Mouse (Mus musculus) ovary, postnatal 14 days (tissue): ENCODE results near the gene Calhm3.
"Not testable (repeated sequence)": the region's sequence is repeated elsewhere in the genome, so short reads cannot be mapped to it uniquely, and the experiment has no call there.

ENCODE experiments used
- DNase-seq: peaks from one replicate; pipeline ENCODE4 v3.0.0; 2022; ENCODE audit warnings: low spot score

The Calhm3 gene

GRCm38 (mm10) chr19:47167617-47168214, 10.2 kb upstream of the Calhm3 start:
- no peak for DNase-seq

DNA sequence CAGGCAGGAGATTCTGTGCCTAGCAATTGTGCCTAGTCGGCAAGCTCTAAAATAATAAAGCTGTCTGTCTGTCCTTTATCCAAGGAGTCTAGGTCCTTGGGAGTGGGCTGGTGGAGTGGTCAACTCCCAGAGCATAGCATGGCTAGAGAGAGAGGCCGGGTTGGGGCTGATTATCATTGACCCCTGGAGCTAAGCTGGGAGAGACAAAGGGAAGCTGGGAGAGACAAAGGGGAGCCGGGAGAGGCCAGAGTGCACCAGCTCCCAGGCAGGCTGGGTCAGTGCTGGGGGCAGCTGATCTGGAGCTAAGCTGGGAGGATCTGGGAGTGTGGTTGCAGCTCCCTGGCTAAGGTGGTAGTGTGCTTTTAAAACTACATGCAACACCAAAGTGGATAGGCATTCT, 9.2 kb upstream of the Calhm3 start:
- no peak for DNase-seq

- no peak for DNase-seq
These were observed 5.7 kb upstream of the Calhm3 start for GRCm38 (mm10) chr19:47163176-47163744.

DNA sequence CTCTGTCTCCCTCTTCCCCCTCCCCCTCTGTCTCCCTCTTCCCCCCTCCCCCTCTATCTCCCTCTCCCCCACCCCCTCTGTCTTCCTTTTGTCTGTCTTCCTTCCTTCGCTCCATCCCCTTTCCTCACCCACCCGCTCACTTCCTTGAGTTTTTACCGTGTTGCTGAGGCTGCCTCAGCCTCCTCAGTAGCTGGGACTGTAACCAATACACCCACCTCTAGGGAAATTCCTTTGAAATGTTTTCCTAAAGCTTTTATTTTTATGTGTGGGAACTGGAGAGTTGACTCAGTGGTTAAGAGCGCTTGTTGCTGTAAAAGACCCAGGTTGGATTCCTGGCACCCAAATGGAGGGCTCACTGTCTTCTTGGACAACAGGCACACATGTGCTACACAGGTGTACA, 4.1 kb upstream of the Calhm3 start:
- DNase-seq = no peak

GRCm38 (mm10) chr19:47153767-47154166, 3.8 kb downstream of the Calhm3 start:
- DNase-seq = no peak

- DNase-seq = no peak
These were observed 5.5 kb downstream of the Calhm3 start for GRCm38 (mm10) chr19:47152062-47152369.

DNA sequence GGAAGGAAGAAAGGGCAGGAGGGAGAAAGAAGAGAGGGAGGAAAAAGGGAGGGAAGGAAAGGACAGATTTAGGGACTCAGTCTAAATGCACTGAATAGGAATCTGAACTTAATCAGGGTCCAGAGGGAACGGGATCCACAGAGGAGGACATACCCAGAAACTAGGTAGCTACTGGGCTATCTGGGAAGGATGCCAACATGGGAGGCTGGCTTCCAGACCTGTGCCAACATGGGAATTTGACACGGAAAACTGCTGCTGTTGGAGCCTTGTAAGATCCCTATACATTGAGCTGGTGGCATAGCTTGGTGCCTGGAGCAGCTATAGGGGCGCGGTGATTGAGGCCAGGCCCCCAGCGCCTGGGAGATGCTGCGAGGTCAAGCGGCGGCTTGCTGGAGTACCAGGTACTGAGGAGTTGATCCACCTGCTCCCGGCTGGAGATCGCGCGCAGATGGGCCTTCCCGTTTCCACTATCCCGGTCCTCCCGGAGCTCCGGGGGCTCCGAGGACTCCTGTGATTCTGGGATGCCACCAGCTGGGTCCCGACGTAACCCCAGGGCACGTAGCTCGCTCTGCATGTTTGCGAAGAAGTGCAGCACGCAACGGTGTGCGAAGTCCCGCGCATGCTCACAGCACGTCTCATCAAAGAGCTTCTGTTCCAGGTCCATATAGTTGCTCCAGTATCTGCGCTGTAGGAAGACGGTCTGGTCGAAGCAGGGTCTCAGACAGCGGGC, 6.1 kb downstream of the Calhm3 start:
- DNase-seq = no peak

GRCm38 (mm10) chr19:47149854-47150253, 7.7 kb downstream of the Calhm3 start:
- no peak for DNase-seq

GRCm38 (mm10) chr19:47148267-47148847, 9.2 kb downstream of the Calhm3 start:
- no peak for DNase-seq

GRCm38 (mm10) chr19:47144154-47144553, 13.4 kb downstream of the Calhm3 start, which contains the start of gene Calhm1:
Gene Calhm1, minus strand, starts transcription at chr19:47144254.
- no peak for DNase-seq

- no peak for DNase-seq
These were observed 15.1 kb downstream of the Calhm3 start for GRCm38 (mm10) chr19:47142438-47142837.

DNA sequence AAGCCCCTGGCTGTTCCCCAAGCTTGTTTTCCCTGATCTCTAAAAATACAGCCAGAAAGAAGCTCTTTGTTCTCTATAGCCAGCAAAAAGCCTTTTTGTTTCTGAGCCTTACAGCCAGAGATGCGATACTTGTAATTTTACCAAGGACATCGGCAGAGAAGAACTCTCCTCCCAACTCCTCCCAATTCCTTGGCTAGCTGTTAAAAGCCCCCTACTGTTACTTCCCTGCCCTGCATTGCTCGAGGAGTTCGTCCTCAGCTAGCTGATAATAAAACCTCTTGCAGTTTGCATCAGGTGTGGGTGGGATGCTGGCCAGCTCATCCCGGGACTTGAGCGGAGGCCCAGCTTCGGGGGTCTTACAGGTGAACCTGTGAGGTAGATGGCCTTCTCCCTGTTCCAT, 18.0 kb downstream of the Calhm3 start:
- DNase-seq = not testable (repeated sequence)

DNA sequence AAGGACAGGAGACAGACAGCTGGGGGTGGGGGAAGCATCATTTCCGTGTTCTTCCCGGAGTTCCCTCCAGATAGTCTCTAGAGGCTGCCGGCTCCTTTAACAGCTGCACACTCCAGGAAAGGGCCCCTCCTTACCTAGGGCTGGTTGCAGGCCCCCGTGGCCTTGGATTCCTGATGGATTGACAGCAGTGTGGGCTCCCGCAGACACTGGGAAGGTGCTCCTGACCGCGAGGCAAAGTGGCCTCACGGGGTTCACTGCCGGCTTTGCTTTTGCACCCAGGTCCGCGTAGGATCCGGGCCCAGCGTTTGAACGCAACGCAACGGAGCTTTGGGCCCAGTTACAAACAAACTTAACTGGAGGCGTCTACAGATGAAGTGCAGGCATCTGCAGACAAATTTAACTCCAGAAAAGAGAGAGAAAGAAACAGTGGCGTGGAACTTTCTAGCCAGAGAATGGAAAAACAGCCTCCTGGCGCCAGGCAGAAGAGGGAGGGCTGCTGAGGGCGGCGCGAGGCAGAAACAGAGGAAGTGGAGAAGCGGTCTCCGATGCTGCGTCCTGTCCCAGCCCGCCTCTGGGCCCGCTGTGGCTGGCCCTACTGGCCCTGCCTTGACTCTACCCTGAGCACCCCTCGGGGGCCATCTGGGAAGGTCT, 19.7 kb downstream of the Calhm3 start, which contains the start of gene Calhm2:
TSS of gene Calhm2 (minus strand) at position 524 of the 651 bp plus-strand sequence.
- peak; percentile 42 for DNase-seq

GRCm38 (mm10) chr19:47137051-47137581, 20.4 kb downstream of the Calhm3 start:
- DNase-seq = peak; percentile 18

DNA sequence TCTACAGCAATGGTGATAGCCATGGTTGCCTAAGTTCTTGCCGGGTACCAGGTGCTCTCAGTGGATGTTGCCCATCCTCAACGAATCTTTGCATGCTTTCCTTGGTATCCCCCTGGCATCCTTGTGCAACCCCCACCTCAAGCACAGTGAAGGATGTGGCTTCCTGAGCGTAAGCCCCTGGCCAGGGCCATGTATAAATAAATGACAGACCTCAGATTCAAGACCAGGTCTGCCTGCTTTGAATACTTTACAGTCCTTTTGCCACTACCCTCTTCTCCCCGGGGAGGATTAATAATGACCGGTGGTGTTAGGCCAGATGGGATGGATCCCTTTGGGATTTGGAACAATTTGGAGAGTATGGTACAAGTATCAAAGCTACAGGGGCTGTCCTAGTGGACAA, 21.4 kb downstream of the Calhm3 start:
- no peak for DNase-seq

GRCm38 (mm10) chr19:47135568-47135967, 22.0 kb downstream of the Calhm3 start:
- DNase-seq = no peak

DNA sequence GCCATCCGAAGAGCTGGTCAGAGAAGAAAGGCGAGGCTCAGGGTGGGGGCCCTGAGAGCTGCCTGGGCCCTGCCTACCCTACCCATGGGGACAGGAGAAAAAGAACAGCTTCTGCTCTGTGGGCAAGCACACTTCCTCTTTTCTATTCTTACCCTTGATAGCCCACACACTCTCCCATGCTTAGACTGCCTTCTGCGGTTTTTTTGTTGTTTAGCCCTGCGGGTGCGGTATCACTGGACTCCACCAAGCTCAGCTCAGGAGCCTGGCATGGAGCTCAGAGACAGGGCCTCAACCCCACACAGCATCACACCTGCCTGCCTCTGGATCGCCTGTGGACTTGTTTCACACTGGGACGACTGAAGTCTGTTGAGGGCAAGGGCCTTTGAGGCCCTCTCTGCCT, 24.4 kb downstream of the Calhm3 start:
- DNase-seq = no peak

GRCm38 (mm10) chr19:47130551-47131125, 26.9 kb downstream of the Calhm3 start:
- no peak for DNase-seq

DNA sequence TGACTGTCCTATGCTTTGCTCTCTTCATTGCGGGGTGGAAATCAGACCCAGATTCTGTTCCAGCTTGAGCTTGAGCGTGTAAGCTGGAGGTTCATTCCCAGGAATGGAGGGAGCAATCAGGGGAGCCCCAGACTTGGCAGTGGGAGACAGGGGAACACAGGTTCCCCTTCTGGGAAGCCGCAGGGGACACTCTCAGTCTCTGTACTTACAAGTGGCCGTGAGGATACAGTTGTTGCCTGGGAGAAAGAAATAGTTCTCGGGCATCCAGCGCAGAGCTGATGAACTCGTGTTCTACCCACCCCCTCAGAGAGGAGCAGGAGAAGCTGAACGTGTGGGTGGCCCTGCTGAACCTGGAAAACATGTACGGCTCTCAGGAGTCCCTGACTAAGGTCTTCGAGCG, 28.7 kb downstream of the Calhm3 start:
- DNase-seq = no peak

DNA sequence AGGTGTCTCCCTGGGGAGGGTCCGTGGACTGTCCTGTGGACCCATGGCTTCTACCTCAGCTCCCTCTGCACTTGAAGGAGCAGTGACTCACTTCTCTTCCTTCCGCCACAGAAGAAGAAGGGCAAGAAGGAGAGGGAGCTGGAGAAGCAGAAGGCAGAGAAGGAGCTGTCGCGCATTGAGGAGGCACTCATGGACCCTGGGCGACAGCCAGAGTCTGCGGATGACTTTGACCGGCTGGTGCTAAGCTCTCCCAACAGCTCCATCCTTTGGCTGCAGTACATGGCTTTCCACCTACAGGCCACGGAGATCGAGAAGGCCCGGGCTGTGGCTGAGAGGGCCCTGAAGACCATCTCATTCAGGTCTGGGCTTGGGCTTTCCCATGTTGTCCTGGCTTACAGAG, 29.4 kb downstream of the Calhm3 start:
- no peak for DNase-seq

DNA sequence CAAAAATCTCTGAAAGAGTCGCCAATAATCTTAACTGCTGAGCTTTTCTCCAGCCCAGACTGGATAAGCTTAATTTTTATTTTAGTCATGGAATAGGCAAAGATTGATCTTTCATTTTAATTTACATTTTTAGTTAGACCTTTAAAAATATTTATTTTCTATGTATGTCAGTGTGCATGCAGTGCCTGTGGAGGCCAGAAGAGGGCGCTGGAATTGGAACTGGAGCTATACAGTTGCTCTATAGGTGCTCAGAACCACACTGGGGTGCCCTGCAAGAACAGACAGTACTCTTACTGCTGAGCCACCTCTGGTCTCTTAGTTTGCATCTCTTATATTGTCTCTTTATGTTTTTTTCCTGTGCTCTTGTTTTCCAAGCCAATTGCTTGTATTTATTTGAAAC, 34.8 kb downstream of the Calhm3 start:
- no peak for DNase-seq

GRCm38 (mm10) chr19:47121054-47121453, 36.5 kb downstream of the Calhm3 start:
- DNase-seq = no peak
